Mouse (Mus musculus) heart, adult 2 months (tissue): ENCODE measurements at regions not wholly inside any gene's neighbourhood (a gene's known extent, or its start where the extent isn't known, plus 50 kb on each side); places are given as distances from the start of the nearest gene placed in this dataset.

Source experiments
- CTCF ChIP-seq: fragments of 200-600 bp; IDR thresholded peaks from 2 replicates; pipeline ENCODE4 v1.8.1; 2022; ENCODE audit warnings: antibody characterized with exemption, mild to moderate bottlenecking, moderate library complexity
- POLR2A ChIP-seq: fragments of 200-500 bp; IDR thresholded peaks from 2 replicates; pipeline ENCODE4 v1.6.1; 2011; ENCODE audit warnings: mild to moderate bottlenecking, low read depth, low read length, control low read depth; ENCODE audit not compliant: insufficient read depth

DNA sequence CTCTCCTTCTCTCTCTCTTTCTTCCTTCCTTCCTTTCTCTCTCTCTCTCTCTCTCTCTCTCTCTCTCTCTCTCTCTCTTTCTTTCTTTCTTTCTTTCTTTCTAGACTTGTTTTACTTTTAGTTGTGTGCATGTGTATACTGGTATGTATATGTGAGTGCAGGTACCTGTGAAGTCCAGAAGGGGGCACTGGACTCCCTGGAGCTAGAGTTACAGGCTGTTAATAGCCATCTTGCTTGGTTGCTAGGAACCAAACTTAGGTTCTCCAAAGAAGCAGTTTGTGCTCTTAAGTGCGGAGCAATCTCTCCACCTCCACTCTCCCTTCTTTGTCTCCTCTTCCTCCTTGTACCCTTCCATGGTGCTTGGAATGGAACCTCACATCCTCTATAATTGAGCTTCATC lies 77.2 kb downstream of the Gm10604 start:
- TF ChIP-seq CTCF (no peak), POLR2A (no peak)
